Mouse (Mus musculus): ENCODE measurements at regions not wholly inside any gene's neighbourhood (a gene's known extent, or its start where the extent isn't known, plus 50 kb on each side); places are given as distances from the start of the nearest gene placed in this dataset.

DNA sequence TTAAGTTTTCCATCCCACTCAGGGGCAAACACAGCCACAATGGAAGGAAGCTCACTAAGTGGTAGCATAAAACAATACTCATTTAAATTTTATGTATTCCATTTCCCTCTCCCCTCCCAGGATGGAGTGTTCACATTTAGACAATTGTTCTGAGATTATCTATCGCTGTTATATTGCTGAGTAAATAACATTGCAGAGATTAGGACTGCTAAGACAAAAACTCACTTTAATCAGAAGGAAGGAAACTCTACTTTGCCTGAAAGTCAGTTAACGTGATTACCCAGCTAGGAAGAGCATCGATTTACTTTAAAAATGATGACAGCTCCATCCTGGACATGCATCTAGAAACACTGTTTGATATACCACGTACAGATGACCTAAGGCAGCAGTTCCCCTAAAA, 51.1 kb upstream of the Dab2 start:
- Histone ChIP-seq H3K4me3 (replicated peaks in 1 of 3; ENCODE audit: low read depth in 2 of 3, low read length in 2 of 3, poor library complexity in 1 of 3) (no peak overlapping the region), H3K4me2 (ENCODE audit: insufficient read depth, low read depth, poor library complexity, severe bottlenecking) (no peak overlapping the region), H3K9me3 (replicated peaks; ENCODE audit: low read length) (no peaks in the 10 kb centered on the region), H3K36me3 (replicated peaks in 1 of 2; ENCODE audit: control insufficient read depth in 1 of 2, insufficient read depth in 1 of 2, low read length in 1 of 2) (no peaks in the 10 kb centered on the region), H3K4me1 (ENCODE audit: control insufficient read depth in 1 of 2, insufficient read depth in 2 of 2) (no peaks in the 10 kb centered on the region), H3K9ac (ENCODE audit: insufficient read depth, low read depth) (no peak overlapping the region), H3K27me3 (replicated peaks) (no peaks in the 10 kb centered on the region), H3K27ac (ENCODE audit: insufficient read depth, low read depth) (no peak overlapping the region), H3K79me2 (replicated peaks; ENCODE audit: control insufficient read depth, extremely low read depth, insufficient read depth, poor library complexity, severe bottlenecking) (no peaks in the 10 kb centered on the region)
- in situ Hi-C loops (cut with MboI; ENCODE audit: low pct_ligation_motif_present, low pct_unique_long_range_greater_than_20kb, low sequenced_read_pairs) (loop anchor here (25.0 kb wide), 2 partner anchors 189 to 364 kb away; partner anchors contain the start of gene C9), dilution Hi-C loops (cut with MboI; ENCODE audit: extremely low pct_ligation_motif_present, extremely low pct_unique_long_range_greater_than_20kb, low sequenced_read_pairs) (no loop called here)
- TF ChIP-seq NELFE (IDR thresholded peaks at IDR 0.05; ENCODE audit: low read depth, low read length): no peak
- TF ChIP-seq RAD21 (IDR thresholded peaks at IDR 0.05; ENCODE audit: low read depth, low read length): no peak
- no peak for DNase-seq (ENCODE audit: extremely low read depth)
